Mouse (Mus musculus) lung, postnatal 0 days (tissue): ENCODE data around the gene Scfd2. TPM values are rescaled to one million over a fixed set of nuclear protein-coding genes. Genes with fewer than 3 reads are reported as not detected.

Experiments used
- ATAC-seq: fragments of 200-750 bp; cut with Nextera tagmentation; 2 replicates; pipeline ENCODE4 v1.8.0; 2017; ENCODE audit warnings: moderate library complexity
- DNase-seq: peaks from one replicate; pipeline ENCODE4 v3.0.0-alpha.2; 2016; ENCODE audit warnings: low spot score
- H3K27ac ChIP-seq: fragments of 300-500 bp; sonication (generic); 2 replicates; pipeline ENCODE4 v1.5.1; 2014; ENCODE audit warnings: antibody characterized with exemption, mild to moderate bottlenecking, low read length, mixed read lengths
- H3K27me3 ChIP-seq: fragments of 300-500 bp; sonication (generic); replicated peaks from 2 replicates; pipeline ENCODE4 v1.6.1; 2014; ENCODE audit warnings: low read length, mixed read lengths; ENCODE audit not compliant: insufficient read depth
- H3K36me3 ChIP-seq: fragments of 300-500 bp; sonication (generic); 2 replicates; pipeline ENCODE4 v1.6.1; 2014; ENCODE audit warnings: low read length, mixed read lengths; ENCODE audit not compliant: insufficient read depth
- H3K4me1 ChIP-seq: fragments of 300-500 bp; sonication (generic); 2 replicates; pipeline ENCODE4 v1.6.1; 2014; ENCODE audit warnings: antibody characterized with exemption, low read depth, low read length, mixed read lengths; ENCODE audit not compliant: insufficient read depth
- H3K4me2 ChIP-seq: fragments of 300-500 bp; sonication (generic); replicated peaks from 2 replicates; pipeline ENCODE4 v1.6.1; 2014; ENCODE audit warnings: low read depth, mild to moderate bottlenecking, low read length, moderate library complexity, mixed read lengths
- H3K4me3 ChIP-seq: fragments of 300-500 bp; sonication (generic); 2 replicates; pipeline ENCODE4 v1.5.1; 2014; ENCODE audit warnings: low read depth, low read length
- H3K9ac ChIP-seq: fragments of 300-500 bp; sonication (generic); replicated peaks from 2 replicates; pipeline ENCODE4 v1.6.1; 2014; ENCODE audit warnings: low read depth, mild to moderate bottlenecking
- H3K9me3 ChIP-seq: fragments of 300-500 bp; sonication (generic); 2 replicates; pipeline ENCODE4 v1.6.1; 2016; ENCODE audit warnings: low read length, mixed read lengths
- CTCF ChIP-seq: IDR thresholded peaks from 2 replicates; pipeline ENCODE4 v1.5.1; 2016; ENCODE audit warnings: antibody characterized with exemption, mild to moderate bottlenecking
- EP300 ChIP-seq: IDR thresholded peaks from 2 replicates; pipeline ENCODE4 v1.6.1; 2016; ENCODE audit warnings: antibody characterized with exemption, mild to moderate bottlenecking, control low read depth
- WGBS: fragments of 180-500 bp; shearing (Covaris S2); extraction: QIAGEN DNeasy Blood & Tissue Kit; methylation state at CpG from one replicate; pipeline ENCODE4 v1.1.7; 2014; 5-methylcytosine and 5-hydroxymethylcytosine counted together
- polyA plus RNA-seq: library from polyadenylated mRNA; unstranded; fragments of >200 nt; fragmentation: Nextera tagmentation; extraction: Ambion mirVana; gene quantifications from 2 replicates; pipeline ENCODE4 v1.2.1, GENCODE M21; 2015

Scfd2 gene
- polyA plus RNA-seq, 1 experiment from 2014 or later = 11.4 TPM

DNA sequence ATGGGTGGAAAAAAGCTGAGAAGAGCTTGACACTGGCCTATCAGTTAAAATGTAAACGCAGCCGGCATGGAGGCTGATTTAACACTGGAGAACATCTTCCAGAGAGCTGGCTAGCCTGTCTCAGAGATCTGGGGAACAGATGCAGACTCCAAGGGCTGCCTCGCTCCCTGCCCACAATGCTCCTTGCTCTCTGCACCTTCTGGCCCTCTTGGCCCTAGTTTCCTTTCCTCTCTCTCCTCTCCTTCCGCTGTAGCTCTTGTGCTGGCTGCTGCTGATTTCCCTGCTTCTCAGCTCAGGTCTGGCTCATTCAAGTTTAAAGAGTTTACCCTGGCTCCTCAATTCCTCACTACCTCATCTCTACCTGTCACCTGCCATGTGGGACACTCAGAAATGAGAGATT lies 321.9 kb downstream of the Scfd2 start:
- WGBS = 61% methylated on average over 4 of the region's 4 CpGs
- no peak for ATAC-seq
- H3K4me1 ChIP-seq = peaks cover 8% of the 10 kb centered on the region

DNA sequence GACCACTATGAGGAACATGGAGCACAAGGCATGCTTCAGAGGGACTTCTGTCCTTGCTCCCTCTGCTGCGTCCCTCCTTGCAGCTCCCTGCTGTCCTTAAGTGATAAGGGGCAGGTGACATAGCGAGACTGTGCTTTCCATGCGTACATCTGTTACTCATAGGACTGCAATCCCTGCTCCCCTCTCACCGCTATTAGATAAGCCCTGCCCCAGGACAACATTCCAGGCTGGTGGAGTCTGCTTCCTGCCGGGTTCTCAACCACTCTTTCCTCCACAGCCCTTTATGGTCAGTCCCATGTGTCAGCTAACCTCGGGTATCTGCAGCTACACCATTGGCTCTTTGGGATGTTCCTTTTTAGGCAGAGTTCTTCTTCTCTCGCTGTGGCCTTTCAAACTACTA lies 323.1 kb downstream of the Scfd2 start:
- ATAC-seq (peak; percentile 73), DNase-seq (no peak)
- no peaks in the 10 kb centered on the region for H3K27me3 ChIP-seq
- H3K36me3 ChIP-seq = no peaks in the 10 kb centered on the region
- H3K4me1 ChIP-seq = peaks cover 8% of the 10 kb centered on the region
- 45% methylated on average over 7 of the region's 7 CpGs for WGBS
- H3K9me3 ChIP-seq = no peaks in the 10 kb centered on the region
- no peak overlapping the region for H3K4me2 ChIP-seq
- no peak overlapping the region for H3K4me3 ChIP-seq
- H3K27ac ChIP-seq = no peak overlapping the region
- H3K9ac ChIP-seq = no peak overlapping the region
- no peak for TF ChIP-seq CTCF
- TF ChIP-seq EP300 = peak; percentile 59; the same call in 1 of the 2 replicates

More for the DNA sequence above, 321.9 kb downstream of the Scfd2 start:
- no peak for DNase-seq
- Histone ChIP-seq H3K36me3 (no peaks in the 10 kb centered on the region), H3K4me2 (no peak overlapping the region), H3K4me3 (no peak overlapping the region), H3K9me3 (no peaks in the 10 kb centered on the region), H3K27ac (no peak overlapping the region), H3K27me3 (no peaks in the 10 kb centered on the region), H3K9ac (no peak overlapping the region)
- TF ChIP-seq CTCF (no peak), EP300 (no peak)

DNA sequence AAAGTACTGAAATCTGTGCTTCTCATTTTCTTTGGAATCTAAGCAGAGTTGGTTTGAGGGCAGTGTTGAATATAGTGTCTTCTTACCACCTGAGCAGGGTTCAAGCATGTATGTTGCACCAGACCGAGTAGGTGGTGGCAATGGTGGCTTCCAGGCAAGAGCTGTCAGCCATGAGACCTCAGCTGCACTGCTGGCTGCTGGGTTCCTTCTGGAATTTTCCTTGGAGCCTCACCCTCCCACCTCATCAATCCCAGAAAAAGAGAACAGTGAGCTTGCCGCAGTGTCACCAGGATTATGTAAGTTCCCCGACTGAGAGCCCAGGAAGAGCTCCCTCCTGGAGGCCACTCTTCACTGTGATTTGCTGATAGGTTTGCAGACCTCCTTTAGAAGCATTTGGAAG lies 324.4 kb downstream of the Scfd2 start:
- no peaks in the 10 kb centered on the region for H3K27me3 ChIP-seq
- no peak for ATAC-seq
- no peaks in the 10 kb centered on the region for H3K36me3 ChIP-seq
- no peak overlapping the region for H3K4me3 ChIP-seq
- TF ChIP-seq CTCF (no peak), EP300 (no peak)
- H3K9ac ChIP-seq = no peak overlapping the region
- H3K4me2 ChIP-seq = no peak overlapping the region
- no peak overlapping the region for H3K27ac ChIP-seq
- no peak for DNase-seq
- peaks cover 8% of the 10 kb centered on the region for H3K4me1 ChIP-seq
- no peaks in the 10 kb centered on the region for H3K9me3 ChIP-seq
- 48% methylated on average over 3 of the region's 3 CpGs for WGBS

DNA sequence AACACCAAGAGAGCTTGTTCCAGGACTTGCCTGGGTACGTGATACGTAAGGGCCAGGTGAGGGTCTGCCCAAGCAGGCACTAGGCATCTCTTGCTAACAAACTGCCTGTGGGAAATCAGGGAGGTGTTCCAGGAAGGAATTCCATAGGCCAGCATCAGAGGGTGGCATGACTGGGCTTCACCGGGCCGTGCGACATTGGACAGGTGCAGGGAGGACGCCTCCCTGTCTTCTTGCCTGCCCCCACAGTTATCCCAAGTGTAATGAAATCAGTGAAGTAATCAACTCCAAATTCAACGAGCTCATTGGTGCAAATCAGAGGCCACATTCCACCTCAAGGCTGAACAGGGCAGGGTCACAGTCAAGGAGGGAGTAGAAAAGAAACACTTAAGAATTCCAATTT lies 324.9 kb downstream of the Scfd2 start:
- no peak overlapping the region for H3K4me3 ChIP-seq
- no peak overlapping the region for H3K9ac ChIP-seq
- no peak for DNase-seq
- no peak overlapping the region for H3K4me2 ChIP-seq
- WGBS = 86% methylated on average over 7 of the region's 7 CpGs
- ATAC-seq = no peak
- TF ChIP-seq EP300 (no peak), CTCF (no peak)
- H3K36me3 ChIP-seq = no peaks in the 10 kb centered on the region
- H3K27ac ChIP-seq = no peak overlapping the region
- no peaks in the 10 kb centered on the region for H3K9me3 ChIP-seq
- no peaks in the 10 kb centered on the region for H3K27me3 ChIP-seq
- peaks cover 6% of the 10 kb centered on the region for H3K4me1 ChIP-seq

DNA sequence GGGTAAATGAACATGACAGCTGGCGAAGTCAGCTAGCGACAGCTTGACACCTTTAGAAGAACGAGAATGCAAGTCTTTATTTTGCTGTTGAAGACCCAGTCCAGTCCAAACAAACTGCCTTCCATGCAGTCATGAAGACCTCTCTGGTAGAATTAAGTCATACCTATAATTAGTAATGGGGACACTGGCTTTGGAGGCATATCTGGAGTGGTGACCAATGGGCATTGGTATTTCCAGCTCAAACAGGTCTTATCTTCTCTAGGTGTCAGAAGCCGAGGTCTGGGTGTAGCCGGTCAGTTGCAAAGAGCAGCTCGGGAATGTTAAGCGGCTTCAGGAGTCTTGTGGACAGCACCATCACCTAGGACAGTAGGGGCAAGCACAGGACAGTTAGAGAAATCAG lies 325.5 kb downstream of the Scfd2 start:
- Histone ChIP-seq H3K36me3 (no peaks in the 10 kb centered on the region), H3K9ac (no peak overlapping the region), H3K27ac (no peak overlapping the region), H3K27me3 (no peaks in the 10 kb centered on the region), H3K9me3 (no peaks in the 10 kb centered on the region), H3K4me2 (no peak overlapping the region), H3K4me3 (no peak overlapping the region), H3K4me1 (peaks cover under 1% of the 10 kb centered on the region)
- 67% methylated on average over 7 of the region's 7 CpGs for WGBS
- no peak for TF ChIP-seq CTCF
- no peak for TF ChIP-seq EP300
- ATAC-seq (0 out of 2 replicates have a peak, but pooled peaks have one; percentile 4), DNase-seq (no peak)

DNA sequence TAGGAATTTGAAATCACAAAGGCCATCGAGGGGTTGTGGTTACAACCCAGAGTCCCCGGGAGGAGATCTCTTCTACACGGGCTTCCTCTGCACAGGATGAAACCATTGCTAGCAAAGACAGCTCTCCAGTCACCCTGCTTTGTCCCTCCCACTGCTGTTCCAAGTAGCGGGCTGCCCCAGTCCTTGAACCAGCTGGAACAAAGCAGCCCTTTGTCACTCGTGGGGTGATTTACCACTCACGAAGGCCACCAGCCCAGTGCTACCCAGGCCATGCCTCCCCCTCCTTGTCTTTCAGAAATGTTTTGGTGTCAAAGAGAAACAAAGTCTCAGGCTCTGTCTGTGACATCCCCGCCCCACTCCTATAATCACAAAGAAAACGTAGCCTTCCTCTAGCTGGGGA lies 326.1 kb downstream of the Scfd2 start:
- no peaks in the 10 kb centered on the region for H3K4me1 ChIP-seq
- H3K27me3 ChIP-seq = no peaks in the 10 kb centered on the region
- TF ChIP-seq CTCF (no peak), EP300 (no peak)
- H3K27ac ChIP-seq = no peak overlapping the region
- ATAC-seq (no peak), DNase-seq (no peak)
- 39% methylated on average over 8 of the region's 8 CpGs for WGBS
- no peak overlapping the region for H3K4me2 ChIP-seq
- H3K9ac ChIP-seq = no peak overlapping the region
- no peak overlapping the region for H3K4me3 ChIP-seq
- no peaks in the 10 kb centered on the region for H3K9me3 ChIP-seq
- no peaks in the 10 kb centered on the region for H3K36me3 ChIP-seq

DNA sequence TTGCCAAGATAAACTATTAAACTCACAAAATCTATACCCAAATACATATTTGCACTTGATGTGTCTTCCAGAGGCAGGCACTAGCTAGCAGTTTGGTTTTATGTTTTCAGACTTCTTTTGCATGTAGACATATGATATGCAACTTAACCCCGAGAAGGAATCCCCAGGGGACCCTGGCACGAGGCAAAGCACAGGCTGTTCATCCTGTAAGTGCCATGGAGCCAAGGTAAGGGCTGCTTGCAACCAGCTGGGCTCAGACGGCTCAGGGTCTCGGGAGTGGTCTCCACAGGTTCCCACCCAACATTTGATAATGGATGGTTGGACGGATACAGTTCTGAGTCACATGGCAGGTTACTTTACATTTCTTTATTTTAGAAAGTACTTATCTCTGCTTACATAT lies 327.1 kb downstream of the Scfd2 start:
- H3K27me3 ChIP-seq = no peaks in the 10 kb centered on the region
- no peak overlapping the region for H3K9ac ChIP-seq
- H3K9me3 ChIP-seq = no peaks in the 10 kb centered on the region
- DNase-seq = no peak
- no peaks in the 10 kb centered on the region for H3K36me3 ChIP-seq
- H3K27ac ChIP-seq = no peak overlapping the region
- H3K4me2 ChIP-seq = no peak overlapping the region
- no peak for TF ChIP-seq EP300
- no peak for TF ChIP-seq CTCF
- H3K4me3 ChIP-seq = no peak overlapping the region
- 79% methylated on average over 5 of the region's 5 CpGs for WGBS
- no peak for ATAC-seq
- H3K4me1 ChIP-seq = no peaks in the 10 kb centered on the region
